Mouse (Mus musculus) stomach, embryonic 15.5 days (tissue): ENCODE measurements around the gene Olfr1228. TPM values are rescaled to one million over a fixed set of nuclear protein-coding genes. Genes with fewer than 3 reads are reported as not detected.

Experiments used
- ATAC-seq: fragments of 200-750 bp; cut with Nextera tagmentation; 2 replicates; pipeline ENCODE4 v1.8.0; 2017; ENCODE audit warnings: low read depth, moderate number of reproducible peaks, moderate TSS enrichment; ENCODE audit not compliant: insufficient read depth, low FRiP score
- H3K27ac ChIP-seq: fragments of 300-500 bp; sonication (generic); 2 replicates; pipeline ENCODE4 v1.5.1; 2015; ENCODE audit warnings: mild to moderate bottlenecking, inconsistent platforms
- H3K27me3 ChIP-seq: fragments of 300-500 bp; sonication (generic); replicated peaks from 2 replicates; pipeline ENCODE4 v1.6.1; 2015; ENCODE audit warnings: inconsistent platforms
- H3K36me3 ChIP-seq: fragments of 300-500 bp; sonication (generic); 2 replicates; pipeline ENCODE4 v1.6.1; 2015; ENCODE audit warnings: inconsistent platforms
- H3K4me1 ChIP-seq: fragments of 300-500 bp; sonication (generic); 2 replicates; pipeline ENCODE4 v1.6.1; 2015; ENCODE audit warnings: inconsistent platforms
- H3K4me2 ChIP-seq: fragments of 300-500 bp; sonication (generic); 2 replicates; pipeline ENCODE4 v1.6.1; 2015; ENCODE audit warnings: mild to moderate bottlenecking, inconsistent platforms
- H3K4me3 ChIP-seq: fragments of 300-500 bp; sonication (generic); replicated peaks from 2 replicates; pipeline ENCODE4 v1.5.1; 2015; ENCODE audit warnings: inconsistent platforms
- H3K9ac ChIP-seq: fragments of 300-500 bp; sonication (generic); 2 replicates; pipeline ENCODE4 v1.6.1; 2015; ENCODE audit warnings: inconsistent platforms
- H3K9me3 ChIP-seq: fragments of 300-500 bp; sonication (generic); 2 replicates; pipeline ENCODE4 v1.6.1; 2016; ENCODE audit warnings: inconsistent platforms
- WGBS: fragments of 180-500 bp; shearing (Covaris S2); methylation state at CpG from one replicate; pipeline ENCODE4 v1.1.7; 2015; 5-methylcytosine and 5-hydroxymethylcytosine counted together
- polyA plus RNA-seq: library from polyadenylated mRNA; unstranded; fragments of >200 nt; fragmentation: Nextera tagmentation; extraction: Ambion mirVana; gene quantifications from 2 replicates; pipeline ENCODE4 v1.2.1, GENCODE M21; 2015

The Olfr1228 gene
- not detected in 2 replicates for polyA plus RNA-seq

DNA sequence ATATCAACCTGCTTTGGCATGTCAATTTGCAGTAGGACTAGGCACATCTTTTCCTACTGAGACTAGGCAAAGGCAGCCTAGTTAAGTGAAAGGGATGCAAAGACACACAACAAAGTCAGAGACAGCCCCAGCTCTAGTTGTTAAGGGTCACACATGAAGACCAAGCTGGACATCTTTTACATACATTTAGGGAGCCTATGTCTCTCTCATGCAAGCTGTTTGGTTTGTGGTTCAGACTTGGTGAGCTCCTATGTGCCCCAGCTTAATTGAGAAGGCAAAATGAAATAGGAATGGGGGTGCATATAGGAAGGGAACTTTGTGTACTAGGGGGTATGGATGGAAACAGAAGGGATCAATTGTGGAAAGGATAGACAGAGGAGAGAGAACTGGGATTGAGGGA is at the start of gene Olfr1228:
Olfr1228 (minus strand) TSS at position 101 of the 400 bp plus-strand sequence.
- H3K27me3 ChIP-seq = no peaks in the 10 kb centered on the region
- no peak within 1 kb of the TSS for H3K9ac ChIP-seq
- H3K4me3 ChIP-seq = no peak within 1 kb of the TSS
- ATAC-seq = no peak
- H3K36me3 ChIP-seq = no peaks in the 10 kb centered on the region
- no peaks in the 10 kb centered on the region for H3K9me3 ChIP-seq
- H3K27ac ChIP-seq = no peak within 1 kb of the TSS
- H3K4me1 ChIP-seq = no peaks in the 10 kb centered on the region
- no peak within 1 kb of the TSS for H3K4me2 ChIP-seq

DNA sequence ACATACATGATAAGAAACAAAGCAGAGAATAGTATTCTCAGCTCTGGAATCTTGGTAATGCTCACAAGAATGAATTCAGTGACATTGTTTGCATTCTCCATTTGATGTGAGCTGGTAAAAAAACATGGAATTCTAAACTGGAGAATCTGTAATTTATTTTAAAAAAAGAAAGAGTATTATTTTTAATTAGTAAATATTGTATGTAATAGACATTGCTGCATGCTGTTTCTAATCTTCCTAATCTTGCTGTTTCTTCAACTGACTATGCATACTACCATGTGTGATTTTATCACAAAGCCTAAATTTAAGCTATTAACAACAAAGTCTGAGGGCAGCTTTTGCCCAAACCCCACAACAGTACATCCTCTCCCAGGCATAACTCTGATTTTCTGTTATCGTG is 43.3 kb upstream of the Olfr1228 start, which contains the start of gene Olfr1230:
Olfr1230 (minus strand) TSS at position 101 of the 400 bp plus-strand sequence.
- WGBS = 80% methylated on average over 1 of the region's 1 CpGs
- H3K4me1 ChIP-seq = no peaks in the 10 kb centered on the region
- H3K4me3 ChIP-seq = no peak within 1 kb of the TSS
- H3K27me3 ChIP-seq = no peaks in the 10 kb centered on the region
- H3K27ac ChIP-seq = no peak within 1 kb of the TSS
- H3K9me3 ChIP-seq = no peaks in the 10 kb centered on the region
- H3K36me3 ChIP-seq = no peaks in the 10 kb centered on the region
- ATAC-seq = no peak
- H3K9ac ChIP-seq = no peak within 1 kb of the TSS
- H3K4me2 ChIP-seq = no peak within 1 kb of the TSS

DNA sequence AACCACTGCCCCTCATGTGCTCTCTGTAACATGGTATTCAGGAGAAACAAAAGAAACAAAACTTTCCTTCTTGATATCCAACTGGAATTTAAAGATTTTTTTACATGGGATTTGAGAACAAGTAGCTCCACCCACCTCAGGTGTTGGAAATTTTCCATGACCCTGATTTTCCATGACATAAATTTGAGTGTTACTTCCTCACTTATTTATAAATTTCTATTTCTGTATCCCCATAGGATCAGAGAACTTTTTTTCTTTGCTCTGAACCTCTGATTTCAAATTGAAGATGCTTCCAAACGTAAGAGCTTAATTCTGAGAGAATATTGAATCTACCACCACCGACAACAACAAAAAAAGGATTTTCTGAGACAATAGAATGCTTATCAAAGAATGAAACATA is 34.1 kb upstream of the Olfr1228 start, which contains the start of gene Olfr1229:
Olfr1229 (minus strand) TSS at position 101 of the 400 bp plus-strand sequence.
- Histone ChIP-seq H3K4me3 (no peak within 1 kb of the TSS), H3K9me3 (no peaks in the 10 kb centered on the region), H3K9ac (no peak within 1 kb of the TSS), H3K27ac (no peak within 1 kb of the TSS), H3K4me2 (no peak within 1 kb of the TSS), H3K36me3 (no peaks in the 10 kb centered on the region), H3K27me3 (no peaks in the 10 kb centered on the region), H3K4me1 (no peaks in the 10 kb centered on the region)
- WGBS = 69% methylated on average over 2 of the region's 2 CpGs
- no peak for ATAC-seq

DNA sequence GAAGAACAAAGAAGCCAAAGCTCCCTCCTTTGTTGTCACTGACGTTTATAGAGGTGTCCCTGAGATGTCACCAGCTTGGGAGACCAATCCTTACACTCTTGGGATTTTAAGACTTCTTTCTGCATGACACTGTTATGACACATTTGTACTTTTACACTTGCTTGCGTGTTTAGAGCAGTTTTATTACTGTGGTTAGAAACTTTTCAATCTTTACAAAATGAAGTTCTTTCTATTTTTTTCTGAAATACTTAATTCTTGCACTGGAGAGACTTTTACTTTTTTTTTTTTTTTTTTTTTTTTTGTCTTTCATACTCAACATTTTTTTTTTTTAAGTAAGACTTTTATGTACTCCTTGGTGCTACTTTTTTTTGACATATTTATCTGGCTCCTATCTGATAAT is 53.9 kb downstream of the Olfr1228 start, which contains the start of gene Olfr1226:
Olfr1226 (minus strand) TSS at position 101 of the 400 bp plus-strand sequence.
- Histone ChIP-seq H3K4me1 (no peaks in the 10 kb centered on the region), H3K4me3 (no peak within 1 kb of the TSS)
- WGBS = 64% methylated on average over 2 of the region's 2 CpGs

More for the DNA sequence above, 53.9 kb downstream of the Olfr1228 start, which contains the start of gene Olfr1226:
- no peak within 1 kb of the TSS for H3K9ac ChIP-seq
- no peaks in the 10 kb centered on the region for H3K9me3 ChIP-seq
- H3K27me3 ChIP-seq = no peaks in the 10 kb centered on the region
- no peak for ATAC-seq
- H3K27ac ChIP-seq = no peak within 1 kb of the TSS
- H3K4me2 ChIP-seq = no peak within 1 kb of the TSS
- H3K36me3 ChIP-seq = no peaks in the 10 kb centered on the region

Other genes with a start within 250 kb of the Olfr1228 start
- gene Olfr1215, start 247.1 kb downstream of the Olfr1228 start, polyA plus RNA-seq = not detected in 2 replicates
- gene Olfr1216, start 235.7 kb downstream of the Olfr1228 start, polyA plus RNA-seq = not detected in 2 replicates
- gene Olfr1217, start 222.0 kb downstream of the Olfr1228 start, polyA plus RNA-seq = not detected in 2 replicates
- not detected in 2 replicates for gene Olfr1218, start 192.9 kb downstream of the Olfr1228 start, polyA plus RNA-seq
- not detected in 2 replicates for gene Olfr1219, start 170.5 kb downstream of the Olfr1228 start, polyA plus RNA-seq
- gene Olfr1220, start 147.2 kb downstream of the Olfr1228 start, polyA plus RNA-seq = not detected in 2 replicates
- gene Olfr1221, start 136.8 kb downstream of the Olfr1228 start, polyA plus RNA-seq = not detected in 2 replicates
- not detected in 2 replicates for gene Olfr1222, start 121.0 kb downstream of the Olfr1228 start, polyA plus RNA-seq
- gene Olfr1223, start 102.5 kb downstream of the Olfr1228 start, polyA plus RNA-seq = not detected in 2 replicates
- gene Olfr1224-ps1, start 90.0 kb downstream of the Olfr1228 start, polyA plus RNA-seq = not detected in 2 replicates
- gene Olfr1225, start 79.4 kb downstream of the Olfr1228 start, polyA plus RNA-seq = not detected in 2 replicates
- not detected in 2 replicates for gene Olfr1226, start 54.0 kb downstream of the Olfr1228 start, polyA plus RNA-seq
- not detected in 2 replicates for gene Olfr1229, start 34.0 kb upstream of the Olfr1228 start, polyA plus RNA-seq
- gene Olfr1230, start 43.2 kb upstream of the Olfr1228 start, polyA plus RNA-seq = not detected in 2 replicates
- not detected in 2 replicates for gene Olfr1231, start 53.0 kb upstream of the Olfr1228 start, polyA plus RNA-seq
- gene Olfr1232, start 75.6 kb upstream of the Olfr1228 start, polyA plus RNA-seq = not detected in 2 replicates
- gene Olfr1233, start 88.3 kb upstream of the Olfr1228 start, polyA plus RNA-seq = not detected in 2 replicates
- not detected in 2 replicates for gene Olfr1234, start 110.8 kb upstream of the Olfr1228 start, polyA plus RNA-seq
- not detected in 2 replicates for gene Olfr1238, start 155.6 kb upstream of the Olfr1228 start, polyA plus RNA-seq
- not detected in 2 replicates for gene Olfr1239, start 166.3 kb upstream of the Olfr1228 start, polyA plus RNA-seq
- gene Olfr1240, start 188.9 kb upstream of the Olfr1228 start, polyA plus RNA-seq = not detected in 2 replicates
- gene Olfr1241, start 233.1 kb upstream of the Olfr1228 start, polyA plus RNA-seq = not detected in 2 replicates
- gene Olfr1242, start 244.3 kb upstream of the Olfr1228 start, polyA plus RNA-seq = not detected in 2 replicates